Mouse (Mus musculus) G1E-ER4 (cell line): ENCODE measurements around the gene Ap1m2. TPM values are rescaled to one million over a fixed set of nuclear protein-coding genes. Genes with fewer than 3 reads are reported as not detected.

ENCODE experiments used
- GATA1 ChIP-seq: IDR thresholded peaks from one replicate; pipeline ENCODE4 v1.8.0; 2012; ENCODE audit warnings: low read length, inconsistent platforms
- polyA plus RNA-seq: library from polyadenylated mRNA; stranded (reverse); fragments of >175 nt; gene quantifications from 2 replicates; pipeline ENCODE4 v1.2.3, GENCODE M21; 2012

Gene Ap1m2
- polyA plus RNA-seq, 1 experiment, result not detected

- no peak for TF ChIP-seq GATA1
These were observed 20.3 kb upstream of the Ap1m2 start for GRCm38 (mm10) chr9:21332161-21333061.

- no peak for TF ChIP-seq GATA1
These were observed 19.4 kb upstream of the Ap1m2 start for GRCm38 (mm10) chr9:21331365-21332140.

- no peak for TF ChIP-seq GATA1
These were observed 17.7 kb upstream of the Ap1m2 start for GRCm38 (mm10) chr9:21329699-21330289.

- no peak for TF ChIP-seq GATA1
These were observed 16.9 kb upstream of the Ap1m2 start for GRCm38 (mm10) chr9:21329041-21329440.

- no peak for TF ChIP-seq GATA1
These were observed 15.9 kb upstream of the Ap1m2 start for GRCm38 (mm10) chr9:21328041-21328440.

- no peak for TF ChIP-seq GATA1
These were observed 15.4 kb upstream of the Ap1m2 start for GRCm38 (mm10) chr9:21327569-21327968.

GRCm38 (mm10) chr9:21324269-21324668 lies 12.1 kb upstream of the Ap1m2 start:
- TF ChIP-seq GATA1, result no peak

GRCm38 (mm10) chr9:21322211-21322916 lies 10.2 kb upstream of the Ap1m2 start:
- no peak for TF ChIP-seq GATA1

GRCm38 (mm10) chr9:21321513-21321835 lies 9.3 kb upstream of the Ap1m2 start:
- no peak for TF ChIP-seq GATA1

GRCm38 (mm10) chr9:21320619-21321512 lies 8.7 kb upstream of the Ap1m2 start, which contains the start of gene Slc44a2:
Gene Slc44a2 (plus strand): TSS chr9:21320698.
- no peak for TF ChIP-seq GATA1

GRCm38 (mm10) chr9:21320280-21320618 lies 8.1 kb upstream of the Ap1m2 start:
- TF ChIP-seq GATA1, result no peak

- no peak for TF ChIP-seq GATA1
These were observed 7.4 kb upstream of the Ap1m2 start for GRCm38 (mm10) chr9:21319503-21319902.

GRCm38 (mm10) chr9:21318792-21319191 lies 6.7 kb upstream of the Ap1m2 start:
- TF ChIP-seq GATA1, result no peak

GRCm38 (mm10) chr9:21316696-21317095 lies 4.6 kb upstream of the Ap1m2 start:
- TF ChIP-seq GATA1, result no peak

GRCm38 (mm10) chr9:21315421-21315820 lies 3.3 kb upstream of the Ap1m2 start:
- TF ChIP-seq GATA1, result no peak
